Mouse (Mus musculus) embryonic facial prominence, embryonic 13.5 days (tissue): ENCODE measurements around the gene Dnase2a. TPM values are rescaled to one million over a fixed set of nuclear protein-coding genes. Genes with fewer than 3 reads are reported as not detected.
A peak's percentile ranks its signal among the peaks of the same experiment; 100 is the strongest.

Source experiments
- ATAC-seq: fragments of 200-750 bp; cut with Nextera tagmentation; 2 replicates; pipeline ENCODE4 v1.8.0; 2017; ENCODE audit warnings: low read depth; ENCODE audit not compliant: insufficient number of reproducible peaks, insufficient read depth, low FRiP score, low TSS enrichment
- H3K27ac ChIP-seq: fragments of 300-500 bp; sonication (generic); 2 replicates; pipeline ENCODE4 v1.5.1; 2015; ENCODE audit warnings: moderate library complexity, mild to moderate bottlenecking, inconsistent platforms
- H3K27me3 ChIP-seq: fragments of 300-500 bp; sonication (generic); 2 replicates; pipeline ENCODE4 v1.6.1; 2015; ENCODE audit warnings: mild to moderate bottlenecking, inconsistent platforms
- H3K36me3 ChIP-seq: fragments of 300-500 bp; sonication (generic); 2 replicates; pipeline ENCODE4 v1.6.1; 2015; ENCODE audit warnings: mild to moderate bottlenecking, inconsistent platforms
- H3K4me1 ChIP-seq: fragments of 300-500 bp; sonication (generic); 2 replicates; pipeline ENCODE4 v1.6.1; 2015; ENCODE audit warnings: inconsistent platforms
- H3K4me2 ChIP-seq: fragments of 300-500 bp; sonication (generic); 2 replicates; pipeline ENCODE4 v1.6.1; 2015; ENCODE audit warnings: moderate library complexity, mild to moderate bottlenecking, inconsistent platforms
- H3K4me3 ChIP-seq: fragments of 300-500 bp; sonication (generic); 2 replicates; pipeline ENCODE4 v1.5.1; 2015; ENCODE audit warnings: mild to moderate bottlenecking, inconsistent platforms
- H3K9ac ChIP-seq: fragments of 300-500 bp; sonication (generic); 2 replicates; pipeline ENCODE4 v1.6.1; 2015; ENCODE audit warnings: mild to moderate bottlenecking, inconsistent platforms
- H3K9me3 ChIP-seq: fragments of 300-500 bp; sonication (generic); 2 replicates; pipeline ENCODE4 v1.6.1; 2016; ENCODE audit warnings: inconsistent platforms
- WGBS: fragments of 180-500 bp; shearing (Covaris S2); methylation state at CpG from one replicate; pipeline ENCODE4 v1.1.7; 2015; ENCODE audit warnings: mixed read lengths; 5-methylcytosine and 5-hydroxymethylcytosine counted together
- microRNA-seq: library from miRNA; unstranded; fragments of <30 nt; microRNA quantifications from one replicate; pipeline ENCODE4, GENCODE M21; 2016
- polyA plus RNA-seq: library from polyadenylated mRNA; unstranded; fragments of >200 nt; fragmentation: Nextera tagmentation; extraction: Ambion mirVana; gene quantifications from 2 replicates; pipeline ENCODE4 v1.2.1, GENCODE M21; 2015

Gene Dnase2a
- polyA plus RNA-seq, 1 experiment from 2014 or later, result 15.9 TPM

GRCm38 (mm10) chr8:84965731-84966291, 57.5 kb downstream of the Dnase2a start:
- Histone ChIP-seq H3K9ac (peak overlapping the region; percentile 80), H3K27me3 (no peaks in the 10 kb centered on the region), H3K36me3 (peaks cover 12% of the 10 kb centered on the region; the same call in 1 of the 2 replicates), H3K4me2 (peak overlapping the region; percentile 94), H3K27ac (peak overlapping the region; percentile 80), H3K9me3 (no peaks in the 10 kb centered on the region), H3K4me3 (peak overlapping the region; percentile 69), H3K4me1 (peaks cover 39% of the 10 kb centered on the region)
- ATAC-seq, result peak; percentile 73
- WGBS, result 1% methylated on average over 41 of the region's 41 CpGs

- Histone ChIP-seq H3K4me3 (peak overlapping the region; percentile 69; the same call in 1 of the 2 replicates), H3K27me3 (no peaks in the 10 kb centered on the region), H3K27ac (peak overlapping the region; percentile 80), H3K9ac (no peak overlapping the region), H3K9me3 (no peaks in the 10 kb centered on the region), H3K4me2 (peak overlapping the region; percentile 94), H3K36me3 (peaks cover 15% of the 10 kb centered on the region), H3K4me1 (peaks cover 44% of the 10 kb centered on the region)
- WGBS, result 54% methylated on average over 3 of the region's 3 CpGs
- ATAC-seq, result no peak
Measured at GRCm38 (mm10) chr8:84966603-84967002, 58.2 kb downstream of the Dnase2a start.

- ATAC-seq, result no peak
- H3K9me3 ChIP-seq, result no peaks in the 10 kb centered on the region
- peak overlapping the region; percentile 94 for H3K4me2 ChIP-seq
- WGBS, result 88% methylated on average over 13 of the region's 13 CpGs
- no peak overlapping the region for H3K27ac ChIP-seq
- no peaks in the 10 kb centered on the region for H3K27me3 ChIP-seq
- H3K4me1 ChIP-seq, result peaks cover 47% of the 10 kb centered on the region
- H3K4me3 ChIP-seq, result no peak overlapping the region
- H3K9ac ChIP-seq, result no peak overlapping the region
- H3K36me3 ChIP-seq, result peaks cover 26% of the 10 kb centered on the region
Measured at GRCm38 (mm10) chr8:84967532-84968304, 59.4 kb downstream of the Dnase2a start.

GRCm38 (mm10) chr8:84968650-84969049, 60.3 kb downstream of the Dnase2a start:
- H3K36me3 ChIP-seq, result peaks cover 30% of the 10 kb centered on the region
- peaks cover 47% of the 10 kb centered on the region for H3K4me1 ChIP-seq
- ATAC-seq, result no peak
- peak overlapping the region; percentile 94 for H3K4me2 ChIP-seq
- WGBS, result 20% methylated on average over 2 of the region's 2 CpGs
- peak overlapping the region; percentile 87 for H3K27ac ChIP-seq
- peak overlapping the region; percentile 93 for H3K9ac ChIP-seq
- no peaks in the 10 kb centered on the region for H3K27me3 ChIP-seq
- peak overlapping the region; percentile 79 for H3K4me3 ChIP-seq
- no peaks in the 10 kb centered on the region for H3K9me3 ChIP-seq

GRCm38 (mm10) chr8:84969241-84970134, 61.1 kb downstream of the Dnase2a start, which contains the start of the genes Gm49661, Prdx2 and Rnaseh2a:
Gm49661 (minus strand) TSS chr8:84969433.
Prdx2 (plus strand) TSS chr8:84969587.
Rnaseh2a (minus strand) TSS chr8:84969767.
- peak within 1 kb of the TSS; percentile 94 for H3K4me2 ChIP-seq
- H3K4me1 ChIP-seq, result peaks cover 54% of the 10 kb centered on the region

GRCm38 (mm10) chr8:84970135-84970790, 61.9 kb downstream of the Dnase2a start:
- peak overlapping the region; percentile 79 for H3K4me3 ChIP-seq
- peak overlapping the region; percentile 94 for H3K4me2 ChIP-seq
- H3K27ac ChIP-seq, result peak overlapping the region; percentile 87
- ATAC-seq, result no peak
- H3K9ac ChIP-seq, result peak overlapping the region; percentile 93
- H3K36me3 ChIP-seq, result peaks cover 38% of the 10 kb centered on the region
- peaks cover 52% of the 10 kb centered on the region for H3K4me1 ChIP-seq
- WGBS, result 5% methylated on average over 21 of the region's 21 CpGs
- no peaks in the 10 kb centered on the region for H3K27me3 ChIP-seq
- H3K9me3 ChIP-seq, result no peaks in the 10 kb centered on the region

More at GRCm38 (mm10) chr8:84969241-84970134, 61.1 kb downstream of the Dnase2a start, which contains the start of the genes Gm49661, Prdx2 and Rnaseh2a:
- H3K9me3 ChIP-seq, result no peaks in the 10 kb centered on the region
- peak within 1 kb of the TSS; percentile 93 for H3K9ac ChIP-seq
- no peaks in the 10 kb centered on the region for H3K27me3 ChIP-seq
- WGBS, result under 1% methylated on average over 56 of the region's 56 CpGs
- peak within 1 kb of the TSS; percentile 87 for H3K27ac ChIP-seq
- ATAC-seq, result peak; percentile 77
- H3K4me3 ChIP-seq, result peak within 1 kb of the TSS; percentile 79
- H3K36me3 ChIP-seq, result peaks cover 38% of the 10 kb centered on the region

- H3K36me3 ChIP-seq, result peaks cover 38% of the 10 kb centered on the region
- H3K4me1 ChIP-seq, result peaks cover 54% of the 10 kb centered on the region
- H3K27ac ChIP-seq, result peak overlapping the region; percentile 87; the same call in 1 of the 2 replicates
- ATAC-seq, result no peak
- WGBS, result 47% methylated on average over 5 of the region's 5 CpGs
- peak overlapping the region; percentile 94 for H3K4me2 ChIP-seq
- no peaks in the 10 kb centered on the region for H3K9me3 ChIP-seq
- H3K27me3 ChIP-seq, result no peaks in the 10 kb centered on the region
- peak overlapping the region; percentile 79 for H3K4me3 ChIP-seq
- H3K9ac ChIP-seq, result peak overlapping the region; percentile 93
Measured at GRCm38 (mm10) chr8:84970913-84971312, 62.6 kb downstream of the Dnase2a start.

Small RNA genes lying within 50 kb of the gene (microRNA-seq; reads per million reads assigned to microRNA genes)
- not detected for gene Gm24197
- 0.74 reads per million for gene Mir7069

Other genes with a start within 250 kb of the Dnase2a start
- gene Ier2, start 245.7 kb upstream of the Dnase2a start, polyA plus RNA-seq, result 64.3 and 67.6 TPM in 2 replicates
- gene Trmt1, start 222.3 kb upstream of the Dnase2a start, polyA plus RNA-seq, result 71.3 and 78.6 TPM in 2 replicates
- gene Nacc1, start 220.7 kb upstream of the Dnase2a start, polyA plus RNA-seq, result 16.3 and 16.6 TPM in 2 replicates
- gene Lyl1, start 207.1 kb upstream of the Dnase2a start, polyA plus RNA-seq, result 4.8 and 4.9 TPM in 2 replicates
- gene G430095P16Rik, start 185.6 kb upstream of the Dnase2a start, polyA plus RNA-seq, result 6.1 and 6.2 TPM in 2 replicates
- 37.0 and 42.9 TPM in 2 replicates for gene Nfix, start 108.2 kb upstream of the Dnase2a start, polyA plus RNA-seq
- 7.0 TPM in 2 replicates for gene Dand5, start 85.7 kb upstream of the Dnase2a start, polyA plus RNA-seq
- 45.6 and 48.2 TPM in 2 replicates for gene Gadd45gip1, start 77.0 kb upstream of the Dnase2a start, polyA plus RNA-seq
- gene Rad23a, start 67.9 kb upstream of the Dnase2a start, polyA plus RNA-seq, result 97.1 and 100 TPM in 2 replicates
- 959 and 1,012 TPM in 2 replicates for gene Calr, start 61.6 kb upstream of the Dnase2a start, polyA plus RNA-seq
- gene Farsa, start 51.6 kb upstream of the Dnase2a start, polyA plus RNA-seq, result 105 and 108 TPM in 2 replicates
- gene Syce2, start 36.4 kb upstream of the Dnase2a start, polyA plus RNA-seq, result 101 and 111 TPM in 2 replicates
- gene Gcdh, start 14.6 kb upstream of the Dnase2a start, polyA plus RNA-seq, result 39.1 and 40.6 TPM in 2 replicates
- 1.8 and 5.6 TPM in 2 replicates for gene Klf1, start 6.6 kb upstream of the Dnase2a start, polyA plus RNA-seq
- 1.4 and 1.6 TPM in 2 replicates for gene Mast1, start 28.8 kb downstream of the Dnase2a start, polyA plus RNA-seq
- gene Rtbdn, start 38.4 kb downstream of the Dnase2a start, polyA plus RNA-seq, result 0.36 and 0.39 TPM in 2 replicates
- gene Gm49661, start 60.9 kb downstream of the Dnase2a start, polyA plus RNA-seq, result not detected in 2 replicates
- 888 and 1,010 TPM in 2 replicates for gene Prdx2, start 61.0 kb downstream of the Dnase2a start, polyA plus RNA-seq
- gene Rnaseh2a, start 61.2 kb downstream of the Dnase2a start, polyA plus RNA-seq, result 93.2 and 94.5 TPM in 2 replicates
- 10.4 and 11.2 TPM in 2 replicates for gene Junb, start 70.2 kb downstream of the Dnase2a start, polyA plus RNA-seq
- gene Hook2, start 82.0 kb downstream of the Dnase2a start, polyA plus RNA-seq, result 23.2 and 24.7 TPM in 2 replicates
- gene Best2, start 106.0 kb downstream of the Dnase2a start, polyA plus RNA-seq, result 0.14 TPM in 1 of 2 replicates, not detected in the other
- gene Asna1, start 116.7 kb downstream of the Dnase2a start, polyA plus RNA-seq, result 126 and 139 TPM in 2 replicates
- gene Trir, start 118.3 kb downstream of the Dnase2a start, polyA plus RNA-seq, result 133 and 146 TPM in 2 replicates
- gene Tnpo2, start 128.4 kb downstream of the Dnase2a start, polyA plus RNA-seq, result 30.1 and 43.4 TPM in 2 replicates
- gene Fbxw9, start 151.5 kb downstream of the Dnase2a start, polyA plus RNA-seq, result 36.7 and 38.2 TPM in 2 replicates
- 1.1 and 1.4 TPM in 2 replicates for gene Gm5741, start 159.4 kb downstream of the Dnase2a start, polyA plus RNA-seq
- 55.1 and 70.7 TPM in 2 replicates for gene Dhps, start 163.2 kb downstream of the Dnase2a start, polyA plus RNA-seq
- 129 and 130 TPM in 2 replicates for gene Wdr83os, start 172.2 kb downstream of the Dnase2a start, polyA plus RNA-seq
- gene Wdr83, start 172.7 kb downstream of the Dnase2a start, polyA plus RNA-seq, result 45.2 and 46.2 TPM in 2 replicates
- 29.1 and 29.6 TPM in 2 replicates for gene Man2b1, start 174.7 kb downstream of the Dnase2a start, polyA plus RNA-seq
- gene Zfp791, start 214.5 kb downstream of the Dnase2a start, polyA plus RNA-seq, result 2.9 and 3.1 TPM in 2 replicates
- gene Cks1brt, start 243.4 kb downstream of the Dnase2a start, polyA plus RNA-seq, result not detected in 2 replicates